Mouse (Mus musculus): ENCODE results near the gene Mfn1.

DNA sequence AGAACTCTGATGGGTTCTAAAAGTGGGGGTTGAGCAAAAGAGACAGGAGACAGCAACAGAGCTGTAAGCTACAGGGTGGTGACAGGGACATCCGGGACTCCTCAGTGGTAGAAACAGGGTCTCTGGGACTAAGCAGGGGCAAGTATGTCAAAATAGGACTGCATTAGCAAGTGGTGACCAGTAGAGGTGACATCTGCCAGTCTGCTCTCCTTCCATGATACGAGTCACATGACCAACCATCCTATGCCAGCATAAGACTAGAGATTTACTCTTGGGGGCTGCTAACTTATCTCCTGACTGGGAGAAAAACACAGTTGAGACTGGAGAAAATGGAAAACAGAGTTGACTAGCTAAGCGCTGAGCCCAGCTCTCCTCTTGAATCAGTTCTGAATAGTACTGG, 57.0 kb downstream of the Mfn1 start:
- no peak for TF ChIP-seq CTCF (IDR thresholded peaks at IDR 0.05; ENCODE audit: low read depth, low read length)
- TF ChIP-seq TAL1 (conservative IDR thresholded peaks at IDR 0.05; ENCODE audit: low read depth, low read length) = no peak
